Mouse (Mus musculus) hindbrain, embryonic 10.5 days (tissue): ENCODE results near the gene C2cd3. TPM values are rescaled to one million over a fixed set of nuclear protein-coding genes. Genes with fewer than 3 reads are reported as not detected.

Experiments used
- DNase-seq: peaks from one replicate; pipeline ENCODE4 v3.0.0-alpha.2; 2017; ENCODE audit warnings: low spot score
- H3K27ac ChIP-seq: fragments of 300-500 bp; sonication (generic); 2 replicates; pipeline ENCODE4 v1.5.1; 2016; ENCODE audit warnings: mild to moderate bottlenecking, moderate library complexity
- H3K27me3 ChIP-seq: fragments of 300-500 bp; sonication (generic); 2 replicates; pipeline ENCODE4 v1.6.1; 2016; ENCODE audit warnings: mild to moderate bottlenecking; ENCODE audit not compliant: poor library complexity, insufficient read depth, severe bottlenecking
- H3K36me3 ChIP-seq: fragments of 300-500 bp; sonication (generic); 2 replicates; pipeline ENCODE4 v1.6.1; 2016; ENCODE audit warnings: mild to moderate bottlenecking, moderate library complexity
- H3K4me1 ChIP-seq: fragments of 300-500 bp; sonication (generic); replicated peaks from 2 replicates; pipeline ENCODE4 v1.6.1; 2016; ENCODE audit warnings: mild to moderate bottlenecking
- H3K4me3 ChIP-seq: fragments of 300-500 bp; sonication (generic); 2 replicates; pipeline ENCODE4 v1.5.1; 2016; ENCODE audit warnings: mild to moderate bottlenecking, moderate library complexity
- H3K9me3 ChIP-seq: fragments of 300-500 bp; sonication (generic); 2 replicates; pipeline ENCODE4 v1.6.1; 2016; ENCODE audit warnings: mild to moderate bottlenecking, moderate library complexity
- WGBS: fragments of 180-500 bp; shearing (Covaris S2); methylation state at CpG from one replicate; pipeline ENCODE4 v1.1.7; 2016; 5-methylcytosine and 5-hydroxymethylcytosine counted together
- polyA plus RNA-seq: library from polyadenylated mRNA; unstranded; fragments of >200 nt; fragmentation: Nextera tagmentation; extraction: Ambion mirVana; gene quantifications from 2 replicates; pipeline ENCODE4 v1.2.1, GENCODE M21; 2016

C2cd3 gene
- polyA plus RNA-seq, 1 experiment from 2014 or later = 34.7 TPM

- no peaks in the 10 kb centered on the region for H3K9me3 ChIP-seq
- no peaks in the 10 kb centered on the region for H3K36me3 ChIP-seq
- WGBS = 79% methylated on average over 8 of the region's 8 CpGs
- no peaks in the 10 kb centered on the region for H3K27me3 ChIP-seq
- no peak overlapping the region for H3K4me3 ChIP-seq
- no peak overlapping the region for H3K27ac ChIP-seq
- no peak for DNase-seq
- peaks cover 5% of the 10 kb centered on the region; the same call in 1 of the 2 replicates for H3K4me1 ChIP-seq
Observed at GRCm38 (mm10) chr7:100511602-100512001, 139.6 kb downstream of the C2cd3 start.

GRCm38 (mm10) chr7:100514573-100514972 lies 142.5 kb downstream of the C2cd3 start, which contains the start of gene Dnajb13:
TSS of gene Dnajb13 (minus strand) at chr7:100514960.
- no peak for DNase-seq
- 51% methylated on average over 11 of the region's 11 CpGs for WGBS
- H3K36me3 ChIP-seq = no peaks in the 10 kb centered on the region
- H3K4me1 ChIP-seq = peaks cover 13% of the 10 kb centered on the region; the same call in 1 of the 2 replicates
- H3K27me3 ChIP-seq = no peaks in the 10 kb centered on the region
- H3K4me3 ChIP-seq = no peak within 1 kb of the TSS
- no peaks in the 10 kb centered on the region for H3K9me3 ChIP-seq
- H3K27ac ChIP-seq = no peak within 1 kb of the TSS

Other genes starting within 250 kb of the C2cd3 start
- 25.3 and 26.9 TPM in 2 replicates for gene Lipt2, start 213.0 kb upstream of the C2cd3 start, polyA plus RNA-seq
- gene Kcne3, start 195.7 kb upstream of the C2cd3 start, polyA plus RNA-seq = 5.3 and 7.1 TPM in 2 replicates
- gene Pgm2l1, start 144.8 kb upstream of the C2cd3 start, polyA plus RNA-seq = 4.9 and 5.1 TPM in 2 replicates
- gene P4ha3, start 86.7 kb upstream of the C2cd3 start, polyA plus RNA-seq = 1.0 and 3.5 TPM in 2 replicates
- 104 and 118 TPM in 2 replicates for gene Ppme1, start 74 bp downstream of the C2cd3 start, polyA plus RNA-seq
- 0.09 TPM in 1 of 2 replicates, not detected in the other for gene Ucp3, start 100.8 kb downstream of the C2cd3 start, polyA plus RNA-seq
- gene Ucp2, start 121.1 kb downstream of the C2cd3 start, polyA plus RNA-seq = 122 and 123 TPM in 2 replicates
- 1.9 and 9.2 TPM in 2 replicates for gene Dnajb13, start 142.7 kb downstream of the C2cd3 start, polyA plus RNA-seq
- 20.4 and 23.3 TPM in 2 replicates for gene Coa4, start 164.8 kb downstream of the C2cd3 start, polyA plus RNA-seq
- gene Rab6a, start 235.2 kb downstream of the C2cd3 start, polyA plus RNA-seq = 111 and 117 TPM in 2 replicates
- 57.9 and 66.6 TPM in 2 replicates for gene Mrpl48, start 236.1 kb downstream of the C2cd3 start, polyA plus RNA-seq